Mouse (Mus musculus) hematopoietic stem cell, adult 5-6 weeks (primary cell): ENCODE results near the gene Olfr1347. TPM values are rescaled to one million over a fixed set of nuclear protein-coding genes. Genes with fewer than 3 reads are reported as not detected.
"Not testable (repeated sequence)": the region's sequence is repeated elsewhere in the genome, so short reads cannot be mapped to it uniquely, and the experiment has no call there.

Experiments used
- ATAC-seq, 2 experiments: fragments of 125-278 bp in 1 of 2; replicated peaks in 1 of 2; 2 replicates each; pipeline ENCODE4 v1.8.0; 2016 to 2017; ENCODE audit warnings: inconsistent platforms in 2 of 2, mild to moderate bottlenecking in 2 of 2, moderate number of reproducible peaks in 2 of 2, low read depth in 1 of 2, moderate TSS enrichment in 1 of 2; ENCODE audit not compliant: low FRiP score in 2 of 2, poor library complexity in 2 of 2, severe bottlenecking in 2 of 2, insufficient read depth in 1 of 2, low TSS enrichment in 1 of 2
- total RNA-seq: library from RNA; stranded (forward); fragments of 172-1452, 232-1000 nt; gene quantifications from 2 replicates; pipeline ENCODE4 v1.2.3, GENCODE M21; 2017

The Olfr1347 gene
- not detected in 2 replicates for total RNA-seq

- ATAC-seq, result no peak
These were observed at the start of gene Olfr1347 for GRCm38 (mm10) chr7:6499655-6500054. Gene Olfr1347 (minus strand): TSS chr7:6499755.

DNA sequence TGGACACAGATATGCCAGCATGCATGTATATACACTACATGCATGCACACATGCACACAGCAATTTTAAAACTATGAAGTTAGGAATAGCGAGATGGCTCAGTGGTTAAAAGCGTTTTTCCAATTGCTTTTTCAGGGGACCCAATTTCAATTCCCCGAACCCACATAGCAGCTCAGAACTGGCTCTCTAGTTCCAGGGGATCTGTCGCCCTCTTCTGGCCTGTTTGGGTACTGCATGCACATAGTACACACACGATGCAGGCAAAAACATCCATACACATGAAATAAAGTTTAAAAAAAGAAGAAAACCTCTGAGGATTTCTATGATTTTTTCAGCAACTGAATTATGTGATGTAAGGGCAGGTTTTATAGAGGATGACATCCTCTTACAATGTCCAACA is 26.6 kb upstream of the Olfr1347 start:
- ATAC-seq, result no peak

- ATAC-seq, result no peak
These were observed 25.4 kb upstream of the Olfr1347 start for GRCm38 (mm10) chr7:6525001-6525400.

DNA sequence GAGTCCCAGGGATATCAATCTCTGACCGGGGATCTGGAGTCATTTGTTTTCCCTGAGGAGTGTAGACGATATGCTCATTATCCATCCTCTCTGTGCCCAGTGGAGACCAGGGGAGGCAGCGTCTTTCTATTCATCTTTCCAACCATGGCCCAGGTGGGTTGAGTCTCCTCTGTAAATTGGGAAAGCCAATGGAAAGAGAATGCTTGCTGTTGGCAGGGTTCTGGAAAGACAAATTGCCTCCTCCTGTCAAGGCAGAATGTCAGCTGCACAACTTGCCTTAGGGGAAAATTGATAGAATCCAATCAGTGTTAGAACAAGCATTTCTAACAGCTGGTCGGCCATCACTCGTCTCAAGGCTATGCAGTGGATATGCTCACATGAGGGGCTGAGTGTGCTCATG is 23.3 kb upstream of the Olfr1347 start, which contains the start of gene Olfr1349:
Gene Olfr1349, minus strand, starts transcription at position 101 of the 400 bp plus-strand sequence.
- ATAC-seq, result no peak

DNA sequence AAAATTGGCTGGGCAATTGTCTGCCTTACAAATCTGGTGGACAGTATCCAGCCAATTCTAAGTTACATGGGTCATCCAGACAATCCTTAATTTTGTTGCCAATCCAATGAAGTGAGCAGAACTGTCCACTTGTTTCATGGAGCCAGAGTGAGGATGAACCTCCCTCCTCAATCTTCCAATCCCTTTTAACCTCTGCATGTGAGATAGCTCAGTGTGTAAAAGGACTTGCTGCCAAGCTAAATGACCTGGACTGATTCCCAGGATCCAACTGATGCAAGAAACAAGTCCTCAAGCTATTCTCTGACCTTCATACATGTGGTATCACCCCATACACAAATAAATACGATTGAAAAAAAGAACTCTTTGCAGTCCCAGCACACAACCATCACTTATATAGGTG is 22.1 kb upstream of the Olfr1347 start:
- ATAC-seq, result no peak

GRCm38 (mm10) chr7:6508648-6509047 is 9.1 kb upstream of the Olfr1347 start, which contains the start of gene Olfr1348:
Gene Olfr1348 (minus strand): TSS chr7:6508748.
- ATAC-seq, result no peak

GRCm38 (mm10) chr7:6486841-6487240 is 12.7 kb downstream of the Olfr1347 start, which contains the start of gene Olfr5:
Gene Olfr5 (minus strand): TSS chr7:6486941.
- no peak for ATAC-seq

GRCm38 (mm10) chr7:6477633-6478032 is 21.9 kb downstream of the Olfr1347 start:
- ATAC-seq, result not testable (repeated sequence)

GRCm38 (mm10) chr7:6466951-6467350 is 32.6 kb downstream of the Olfr1347 start, which contains the start of gene Olfr1346:
Gene Olfr1346 (plus strand): TSS chr7:6467101.
- no peak for ATAC-seq

- ATAC-seq, result no peak
These were observed 43.2 kb downstream of the Olfr1347 start for GRCm38 (mm10) chr7:6456399-6456798.

DNA sequence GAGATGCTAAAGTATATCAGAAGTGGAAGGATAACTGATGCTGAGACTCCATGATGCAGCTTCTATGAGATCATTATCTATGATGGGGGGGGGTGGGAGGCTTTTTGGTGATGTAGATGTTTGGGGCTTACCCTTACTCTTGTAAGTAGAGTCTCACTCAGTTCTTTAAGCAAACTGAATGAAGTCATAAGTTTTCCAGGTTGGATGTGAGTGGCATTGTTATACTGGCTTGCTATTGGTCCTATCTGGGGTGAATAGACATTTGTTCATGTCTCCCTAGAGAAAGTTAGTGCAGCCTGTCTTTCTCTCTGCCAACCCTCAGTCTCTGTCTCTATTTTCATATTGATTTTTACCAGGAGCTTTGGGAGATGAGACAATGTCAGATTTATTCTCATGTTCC is 43.7 kb downstream of the Olfr1347 start, which contains the start of gene Olfr1336:
Gene Olfr1336, plus strand, starts transcription at position 301 of the 400 bp plus-strand sequence.
- ATAC-seq, result no peak

- ATAC-seq, result no peak
These were observed 51.8 kb downstream of the Olfr1347 start for GRCm38 (mm10) chr7:6447771-6448170.

- no peak for ATAC-seq
These were observed 58.4 kb downstream of the Olfr1347 start for GRCm38 (mm10) chr7:6441173-6441572.

DNA sequence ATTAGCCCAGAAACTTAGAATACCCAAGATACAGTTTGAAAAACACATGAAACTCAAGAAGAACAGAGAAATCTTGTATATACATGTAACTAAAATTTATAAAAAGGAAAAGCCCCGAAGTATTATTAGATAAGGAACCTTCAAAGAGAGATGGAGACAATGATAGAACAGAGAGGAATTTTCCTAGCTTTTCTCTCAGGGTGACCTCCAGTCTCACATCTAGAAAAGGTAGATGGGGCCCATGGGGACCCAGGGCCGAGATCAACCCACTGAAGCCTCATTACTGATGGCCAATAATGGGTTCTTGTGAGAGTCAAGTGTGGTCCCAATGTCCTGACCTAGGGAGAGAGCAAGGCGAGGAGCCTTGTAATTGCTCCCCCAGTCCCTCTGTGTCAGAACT is 61.2 kb downstream of the Olfr1347 start, which contains the start of gene Olfr1344:
Gene Olfr1344, plus strand, starts transcription at position 301 of the 400 bp plus-strand sequence.
- no peak for ATAC-seq

Other genes with a start within 250 kb of the Olfr1347 start
- not detected in 2 replicates for gene Epp13, start 247.0 kb downstream of the Olfr1347 start, total RNA-seq
- 6.8 and 15.9 TPM in 2 replicates for gene Zfp667, start 213.2 kb downstream of the Olfr1347 start, total RNA-seq
- 4.4 and 5.0 TPM in 2 replicates for gene Zfp583, start 168.5 kb downstream of the Olfr1347 start, total RNA-seq
- 1.8 TPM in 2 replicates for gene Gm3854, start 156.0 kb downstream of the Olfr1347 start, total RNA-seq
- gene Zfp78, start 136.5 kb downstream of the Olfr1347 start, total RNA-seq, result 6.7 and 11.2 TPM in 2 replicates
- 7.3 and 7.4 TPM in 2 replicates for gene Zfp28, start 116.5 kb downstream of the Olfr1347 start, total RNA-seq
- gene Smim17, start 101.0 kb downstream of the Olfr1347 start, total RNA-seq, result not detected in 2 replicates
- gene Gm20715, start 89.5 kb downstream of the Olfr1347 start, total RNA-seq, result not detected in 2 replicates
- gene Olfr1344, start 61.1 kb downstream of the Olfr1347 start, total RNA-seq, result not detected in 2 replicates
- not detected in 2 replicates for gene Olfr1336, start 43.6 kb downstream of the Olfr1347 start, total RNA-seq
- gene Olfr1346, start 32.7 kb downstream of the Olfr1347 start, total RNA-seq, result not detected in 2 replicates
- gene Olfr5, start 12.8 kb downstream of the Olfr1347 start, total RNA-seq, result not detected in 2 replicates
- gene Olfr1348, start 9.0 kb upstream of the Olfr1347 start, total RNA-seq, result not detected in 2 replicates
- gene Olfr1349, start 23.2 kb upstream of the Olfr1347 start, total RNA-seq, result not detected in 2 replicates
- not detected in 2 replicates for gene Olfr1350, start 65.1 kb upstream of the Olfr1347 start, total RNA-seq
- not detected in 2 replicates for gene Zim1, start 196.7 kb upstream of the Olfr1347 start, total RNA-seq
- gene Peg3, start 230.7 kb upstream of the Olfr1347 start, total RNA-seq, result not detected in 2 replicates
- 0.45 TPM in 1 of 2 replicates, not detected in the other for gene Usp29, start 230.8 kb upstream of the Olfr1347 start, total RNA-seq